Mouse (Mus musculus) layer of hippocampus, postnatal 10 days (tissue): Measurements from ENCODE around the gene Hao2. TPM values are rescaled to one million over a fixed set of nuclear protein-coding genes. Genes with fewer than 3 reads are reported as not detected.

ENCODE experiments used
- DNase-seq, 2 experiments: peaks; one replicate each; pipeline ENCODE4 v3.0.0; 2021; ENCODE audit warnings: low spot score in 2 of 2
- total RNA-seq, 2 experiments: library from RNA; stranded (reverse); gene quantifications; 2 replicates each; pipeline ENCODE4 v1.2.3; 2021

Gene Hao2
- total RNA-seq, 2 experiments from 2014 or later: not detected

DNA sequence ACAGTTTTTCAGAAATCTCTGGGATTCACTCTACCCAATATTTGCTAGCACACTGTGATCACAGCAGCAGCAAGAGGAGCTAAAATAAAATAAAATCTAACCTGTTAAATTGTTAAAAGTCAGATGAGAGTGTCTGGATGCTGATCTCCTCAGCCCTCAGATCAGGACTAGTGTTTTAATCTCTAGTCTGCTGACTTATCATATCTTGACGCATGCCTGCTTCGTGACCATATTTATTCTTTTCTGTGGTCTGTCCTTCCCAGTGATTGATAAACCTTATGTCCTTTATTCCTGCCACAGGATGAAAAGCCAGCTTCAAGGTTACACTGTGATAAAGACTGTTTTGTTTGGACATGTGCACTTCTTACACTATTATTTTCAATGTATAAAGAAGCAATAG lies 35.0 kb downstream of the Hao2 start:
- DNase-seq: no peak

DNA sequence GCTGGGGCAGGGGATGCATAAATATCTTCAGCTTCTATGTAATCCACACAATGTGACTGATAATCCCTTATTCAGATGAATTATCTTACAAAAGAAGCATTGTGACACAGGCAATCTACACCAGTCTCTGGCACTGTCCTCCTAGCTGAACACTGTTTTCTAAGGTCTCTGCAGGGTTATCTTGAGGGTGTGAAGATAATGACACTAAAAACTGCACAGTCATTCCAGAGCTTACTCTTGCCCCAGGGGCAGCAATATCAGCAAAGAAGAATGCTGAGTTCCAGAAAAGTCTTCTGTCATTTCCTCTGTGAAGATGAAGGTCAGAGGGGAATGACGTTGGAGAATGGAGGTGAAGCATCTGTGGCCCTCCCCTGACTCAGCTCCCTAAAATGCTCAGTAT lies 36.1 kb downstream of the Hao2 start:
- no peak for DNase-seq

DNA sequence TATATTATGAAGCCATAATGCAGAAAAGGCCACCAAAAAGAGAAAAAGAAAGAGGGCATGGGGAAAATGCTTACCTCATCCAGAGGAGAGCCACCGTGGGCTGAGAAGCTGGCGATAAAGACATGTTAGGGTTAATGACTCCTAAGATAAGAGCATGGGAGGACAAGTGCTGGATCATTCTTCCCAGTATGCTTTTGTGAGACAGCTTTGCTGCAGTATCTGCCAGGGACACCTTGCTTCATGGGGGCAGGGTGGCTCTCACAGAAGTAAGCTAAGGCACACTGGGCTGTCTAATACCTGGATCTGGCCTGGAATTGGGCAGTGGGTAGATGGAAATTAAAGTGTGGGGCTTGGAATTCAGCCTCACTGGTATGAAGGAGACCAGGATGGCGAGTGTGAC lies 37.9 kb downstream of the Hao2 start:
- DNase-seq: no peak

DNA sequence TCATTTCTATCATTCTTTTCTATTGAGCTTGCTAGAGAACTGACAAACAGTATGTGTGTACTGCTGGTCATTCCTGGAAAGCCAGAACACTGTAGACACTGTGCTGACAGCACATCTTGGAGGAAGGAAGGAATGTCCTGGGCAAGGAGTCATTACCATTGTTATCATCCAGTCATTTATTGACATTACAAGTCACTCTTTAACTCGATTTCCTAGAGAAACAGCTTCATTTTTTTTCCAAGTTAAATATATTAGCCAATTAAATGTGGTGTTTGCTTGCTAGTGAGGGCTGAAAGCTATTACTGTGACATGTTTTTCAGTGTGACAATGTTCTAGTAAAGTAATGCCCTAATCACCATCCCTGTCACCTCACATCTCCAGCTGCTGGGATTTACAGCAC lies 39.4 kb downstream of the Hao2 start:
- DNase-seq: no peak

DNA sequence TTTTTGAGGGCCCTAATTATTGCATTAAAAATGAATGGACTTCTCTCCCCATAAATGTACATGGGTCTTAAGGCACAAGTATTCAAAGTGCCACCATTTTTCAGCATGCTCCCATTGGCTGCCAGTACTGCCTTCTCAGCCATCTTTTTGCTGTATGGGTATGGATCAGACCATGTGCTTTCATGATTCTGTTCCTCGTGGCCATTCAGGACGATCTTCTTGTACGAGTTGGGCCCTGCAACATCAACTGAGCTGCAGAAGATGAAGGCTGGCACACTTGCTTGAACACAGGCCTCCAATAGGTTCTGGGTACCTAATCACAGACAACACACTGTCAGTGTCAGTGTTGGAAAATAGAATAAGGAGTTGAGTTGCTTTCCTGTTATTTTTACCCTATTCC lies 40.0 kb downstream of the Hao2 start:
- no peak for DNase-seq

DNA sequence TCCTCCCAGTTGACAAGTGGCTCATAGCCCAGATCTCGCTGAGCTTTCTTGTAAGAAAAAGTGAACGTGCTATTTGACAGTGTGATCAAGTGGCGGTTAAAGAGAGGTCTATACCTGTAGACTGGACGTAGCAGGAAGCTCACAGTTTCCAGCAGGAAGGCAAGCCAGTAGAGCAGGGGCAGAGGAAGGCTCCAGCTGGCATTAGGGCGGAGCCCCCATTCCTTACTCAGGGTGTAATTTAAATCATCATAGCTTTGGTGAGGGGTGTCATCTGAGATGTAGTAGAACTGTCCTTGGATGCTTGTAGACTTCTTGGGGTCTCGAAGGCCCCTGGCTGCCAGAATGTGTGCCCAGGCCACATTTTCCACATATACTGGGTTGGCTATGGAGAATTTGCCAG lies 40.4 kb downstream of the Hao2 start:
- DNase-seq: no peak

DNA sequence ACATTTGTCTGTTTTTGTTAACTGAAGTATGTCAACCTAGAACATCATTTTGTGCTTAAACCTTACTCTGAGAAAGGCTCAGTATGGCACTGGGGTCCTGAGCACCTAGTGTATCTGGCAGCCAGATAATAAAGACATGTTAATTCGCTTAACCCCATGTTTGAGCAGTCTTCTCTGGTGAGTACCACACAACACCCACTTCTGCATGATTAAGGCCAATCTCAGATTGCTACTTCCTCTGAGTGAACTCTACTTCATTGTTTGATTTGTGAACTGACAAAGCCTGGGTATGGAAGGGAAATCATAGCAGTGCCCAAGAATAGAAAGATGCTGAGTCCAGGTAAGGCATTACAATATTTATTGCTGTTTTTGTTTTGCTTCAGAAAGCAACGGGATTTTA lies 41.2 kb downstream of the Hao2 start:
- no peak for DNase-seq

DNA sequence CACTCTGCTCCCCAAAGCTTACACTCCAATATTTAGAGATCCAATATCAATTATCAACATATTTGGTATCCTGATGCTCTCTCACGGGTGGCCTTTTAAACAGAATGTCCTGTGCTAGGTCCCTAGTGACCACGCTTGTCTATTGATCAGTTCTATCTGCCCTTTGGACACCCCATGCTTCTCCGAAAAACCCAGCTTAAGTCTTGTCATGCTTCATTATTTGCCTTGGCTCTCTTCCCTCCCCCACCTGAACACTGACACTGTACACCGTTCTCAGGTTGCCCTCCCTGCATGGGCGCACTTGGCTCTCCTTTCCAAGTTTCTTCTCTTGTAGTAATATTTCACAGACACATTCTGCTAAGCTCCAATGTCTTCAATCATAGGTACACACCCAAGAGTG lies 42.8 kb downstream of the Hao2 start:
- DNase-seq: no peak

DNA sequence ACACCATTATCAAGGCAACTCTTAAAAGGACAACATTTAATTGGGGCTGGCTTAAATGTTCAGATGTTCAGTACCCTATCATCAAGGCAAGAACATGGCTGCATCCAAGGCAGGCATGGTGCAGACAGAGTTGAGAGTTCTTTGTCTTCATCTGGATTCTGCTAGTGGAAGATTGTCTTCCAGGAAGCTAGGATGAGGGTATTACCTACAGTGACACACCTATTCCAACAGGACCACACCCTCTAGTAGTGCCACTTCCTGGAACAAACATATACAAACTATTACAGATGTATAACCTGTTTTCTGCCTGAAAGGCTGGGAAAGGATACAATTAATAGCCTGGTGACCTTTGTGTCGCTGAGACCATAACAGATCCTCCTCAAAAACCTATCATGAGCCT lies 44.1 kb downstream of the Hao2 start:
- no peak for DNase-seq

Other genes starting within 250 kb of the Hao2 start
- gene Hsd3b2, start 168.7 kb downstream of the Hao2 start, total RNA-seq: under 1 TPM in 1 of 2 experiments, not detected in 1; 0.09 TPM
- not detected for gene Hsd3b3, start 130.1 kb downstream of the Hao2 start, total RNA-seq
- gene Hsd3b6, start 78.8 kb downstream of the Hao2 start, total RNA-seq: not detected
- not detected for gene Hsd3b1, start 33.4 kb downstream of the Hao2 start, total RNA-seq
- gene Wars2, start 247.8 kb upstream of the Hao2 start, total RNA-seq: 10 to 100 TPM in 1 of 2 experiments, 1 to 10 TPM in 1; 9.1 to 10.1 TPM